Comparison of ENCODE assay signal across 28 mouse cellular contexts in genomic region chr8:85534163-85534562, GRCm38 (mm10). TPM values are rescaled to one million over a fixed set of nuclear protein-coding genes. Genes with fewer than 3 reads are reported as not detected.
A peak's percentile ranks its signal among the peaks of the same experiment; 100 is the strongest.
DNase-seq lines count a peak whose midpoint lies in the region; ATAC-seq lines count a peak whose summit lies in the region.
"Had no signal": no experiment of that assay in that cellular context is flagged by ENCODE, and none has a peak within 500 bp of the region (broad histone marks: within the 10 kb centered on the region; RNA-seq: fewer than 3 reads in every experiment).

No protein-coding gene starts in this region.

- DNase-seq in frontal cortex, adult 2 months (ENCODE audit: extremely low spot score in 1 of 2, low spot score in 1 of 2): peak; percentile 41 to 47
- no peak for DNase-seq in frontal cortex, postnatal 10 days (ENCODE audit: low spot score in 2 of 2)
- DNase-seq in limb, embryonic 10.5 days (ENCODE audit: low spot score): no peak
- peak; percentile 60 for DNase-seq in brain, adult 2 months (ENCODE audit: low read depth, low spot score)
- DNase-seq in telencephalon, adult 2 months (ENCODE audit: low read depth, low spot score): peak; percentile 50
- no peak for DNase-seq in ovary, postnatal 10 days (ENCODE audit: low spot score)
- DNase-seq: adrenal gland, postnatal 14 days; cerebellum, adult 11-12 months; cerebellum, adult 9-11 months; embryo, embryonic 11 days; gastrocnemius, postnatal 36 days; heart, postnatal 14 days; kidney, adult 18-20 months; kidney, postnatal 25 days; left cerebral cortex, postnatal 4 days; liver; lung, adult 2 months; thymus, postnatal 36 days had no signal

- peaks cover 39% of the 10 kb centered on the region for H3K36me3 ChIP-seq in limb, embryonic 15.5 days
- H3K36me3 ChIP-seq in limb, embryonic 10.5 days: peaks cover 69% of the 10 kb centered on the region

- whole genome bisulfite sequencing in limb, embryonic 15.5 days: 84% methylated on average over 1 of the region's 1 CpGs
- 97% methylated on average over 1 of the region's 1 CpGs for WGBS in limb, embryonic 10.5 days

- no peak overlapping the region for H3K9ac ChIP-seq in limb, embryonic 15.5 days
- H3K9ac ChIP-seq: embryonic facial prominence, embryonic 13.5 days; forebrain, embryonic 13.5 days; kidney, embryonic 15.5 days; liver, embryonic 14.5 days; stomach, embryonic 15.5 days had no signal

- H3K4me1 ChIP-seq in limb, embryonic 15.5 days: no peaks in the 10 kb centered on the region
- H3K4me1 ChIP-seq in limb, embryonic 10.5 days: no peaks in the 10 kb centered on the region
- H3K4me1 ChIP-seq: embryonic facial prominence, embryonic 13.5 days; forebrain, embryonic 13.5 days; kidney, embryonic 15.5 days; midbrain, embryonic 10.5 days; stomach, embryonic 15.5 days had no signal

- 0 out of 2 replicates have a peak overlapping the region, but pooled peaks have one; percentile 19 for H3K27ac ChIP-seq in limb, embryonic 15.5 days
- no peak overlapping the region for H3K27ac ChIP-seq in limb, embryonic 10.5 days
- H3K27ac ChIP-seq: embryonic facial prominence, embryonic 13.5 days; forebrain, embryonic 13.5 days; kidney, embryonic 15.5 days; liver, embryonic 14.5 days; midbrain, embryonic 10.5 days; stomach, embryonic 15.5 days had no signal

- H3K9me3 ChIP-seq in limb, embryonic 15.5 days: no peaks in the 10 kb centered on the region
- no peaks in the 10 kb centered on the region for H3K9me3 ChIP-seq in limb, embryonic 10.5 days (replicated peaks)
- H3K9me3 ChIP-seq: embryonic facial prominence, embryonic 13.5 days; forebrain, embryonic 13.5 days; kidney, embryonic 15.5 days; midbrain, embryonic 10.5 days; stomach, embryonic 15.5 days had no signal

- no peak for ATAC-seq in limb, embryonic 15.5 days (ENCODE audit: insufficient number of reproducible peaks, low FRiP score, low TSS enrichment, low read depth)
- ATAC-seq: forebrain, embryonic 13.5 days; hindbrain, embryonic 16.5 days; midbrain, embryonic 16.5 days had no signal

- no peaks in the 10 kb centered on the region for H3K27me3 ChIP-seq in limb, embryonic 15.5 days
- no peaks in the 10 kb centered on the region for H3K27me3 ChIP-seq in limb, embryonic 10.5 days (ENCODE audit: low read depth, poor library complexity, severe bottlenecking)
- H3K27me3 ChIP-seq: embryonic facial prominence, embryonic 13.5 days; forebrain, embryonic 13.5 days; kidney, embryonic 15.5 days; stomach, embryonic 15.5 days had no signal

- no peak overlapping the region for H3K4me3 ChIP-seq in limb, embryonic 15.5 days
- no peak overlapping the region for H3K4me3 ChIP-seq in limb, embryonic 10.5 days
- H3K4me3 ChIP-seq: embryonic facial prominence, embryonic 13.5 days; erythroblast, embryonic 14.5 days; forebrain, embryonic 13.5 days; kidney, embryonic 15.5 days; midbrain, embryonic 10.5 days; stomach, embryonic 15.5 days had no signal

- no peak overlapping the region for H3K4me2 ChIP-seq in limb, embryonic 15.5 days
- H3K4me2 ChIP-seq: embryonic facial prominence, embryonic 13.5 days; forebrain, embryonic 13.5 days; kidney, embryonic 15.5 days; stomach, embryonic 15.5 days had no signal

RNA-seq across cellular contexts. Expression of gene Dnaja2, which starts 21.0 kb away (rescaled TPM):
- 110 and 128 TPM in 2 replicates for polyA plus RNA-seq in frontal cortex, adult 2 months (2012; rRNA removed)
- 135 and 148 TPM in 2 replicates for polyA plus RNA-seq in limb, embryonic 15.5 days (2015; fragmentation: Nextera tagmentation; extraction: Ambion mirVana)
- polyA plus RNA-seq in limb, embryonic 10.5 days (2016; fragmentation: Nextera tagmentation; extraction: Ambion mirVana): 193 and 220 TPM in 2 replicates

RNA-seq across cellular contexts. Expression of gene Gpt2, which starts 41.8 kb away (rescaled TPM):
- polyA plus RNA-seq in frontal cortex, adult 2 months (2012; rRNA removed): 52.6 and 52.9 TPM in 2 replicates
- 30.6 and 31.5 TPM in 2 replicates for polyA plus RNA-seq in limb, embryonic 15.5 days (2015; fragmentation: Nextera tagmentation; extraction: Ambion mirVana)
- polyA plus RNA-seq in limb, embryonic 10.5 days (2016; fragmentation: Nextera tagmentation; extraction: Ambion mirVana): 63.7 and 65.8 TPM in 2 replicates
- polyA plus RNA-seq: erythroblast, embryonic 14.5 days had no signal

Comparison
In these comparisons a context has a peak if more than half of its experiments do, and no peak if none do; other contexts are left out.
1. DNase-seq: peak in frontal cortex, adult 2 months (2 of 2), brain, adult 2 months (single experiment) and telencephalon, adult 2 months (single experiment); none in frontal cortex, postnatal 10 days (0 of 2), limb, embryonic 10.5 days (single experiment) and ovary, postnatal 10 days (single experiment).